Mouse (Mus musculus) embryonic fibroblast, embryonic 13.5 days (primary cell): Measurements from ENCODE around the gene Specc1.

ENCODE experiments used
- CTCF ChIP-seq: IDR thresholded peaks from 2 replicates; pipeline ENCODE4 v1.5.1; 2011; ENCODE audit warnings: mild to moderate bottlenecking, control low read depth, low read length, moderate library complexity, borderline replicate concordance; ENCODE audit not compliant: insufficient read depth
- POLR2A ChIP-seq: IDR thresholded peaks from 2 replicates; pipeline ENCODE4 v1.6.1; 2011; ENCODE audit warnings: low read depth, mild to moderate bottlenecking, control low read depth, low read length, moderate library complexity

DNA sequence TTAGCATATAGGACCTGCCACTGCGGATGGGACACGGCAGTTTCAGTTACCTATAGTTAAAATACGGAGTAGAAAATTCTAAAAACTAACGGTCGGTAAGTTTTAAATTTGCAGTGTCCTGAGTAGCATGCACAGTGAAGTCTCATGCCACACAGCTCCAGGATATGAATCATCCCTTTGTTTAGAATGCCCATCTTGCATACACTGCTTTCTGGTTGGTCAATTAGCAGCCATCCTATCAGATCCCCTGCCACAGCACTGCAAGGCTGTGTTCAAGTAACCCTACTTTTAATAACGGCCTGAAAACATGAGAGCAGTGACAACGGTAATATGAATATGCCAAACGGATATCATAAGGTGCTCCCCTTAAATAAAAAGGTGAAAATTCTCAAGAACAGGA is 118.0 kb downstream of the Specc1 start:
- TF ChIP-seq POLR2A: no peak
- TF ChIP-seq CTCF: no peak
